Mouse (Mus musculus) urinary bladder, adult 18-20 months (tissue): ENCODE results near the gene Gm10670.
"Not testable (repeated sequence)": the region's sequence is repeated elsewhere in the genome, so short reads cannot be mapped to it uniquely, and the experiment has no call there.

ENCODE experiments used
- DNase-seq, 2 experiments: peaks; one replicate each; pipeline ENCODE4 v3.0.0; 2022; ENCODE audit warnings: low spot score in 2 of 2, mixed read lengths in 2 of 2

Gene Gm10670

GRCm38 (mm10) chr7:20474825-20475224, at the start of gene Gm10670:
Gene Gm10670 (minus strand): TSS chr7:20474925.
- DNase-seq = not testable (repeated sequence)

- DNase-seq = not testable (repeated sequence)
Measured at GRCm38 (mm10) chr7:20510434-20510833, 35.7 kb upstream of the Gm10670 start, which contains the start of gene Vmn1r103. Gene Vmn1r103 (minus strand): TSS chr7:20510534.

GRCm38 (mm10) chr7:20442493-20442892, 32.2 kb downstream of the Gm10670 start, which contains the start of gene Vmn1r101:
Gene Vmn1r101 (minus strand): TSS chr7:20442593.
- not testable (repeated sequence) for DNase-seq
